Mouse (Mus musculus) hindbrain, embryonic 12.5 days (tissue): Measurements from ENCODE around the gene Nkx2-3. TPM values are rescaled to one million over a fixed set of nuclear protein-coding genes. Genes with fewer than 3 reads are reported as not detected.

Source experiments
- ATAC-seq: fragments of 200-750 bp; cut with Nextera tagmentation; 2 replicates; pipeline ENCODE4 v1.8.0; 2017; ENCODE audit warnings: moderate TSS enrichment; ENCODE audit not compliant: low FRiP score
- H3K27ac ChIP-seq: fragments of 300-500 bp; sonication (generic); 2 replicates; pipeline ENCODE4 v1.5.1; 2016; ENCODE audit warnings: mild to moderate bottlenecking
- H3K27me3 ChIP-seq: fragments of 300-500 bp; sonication (generic); 2 replicates; pipeline ENCODE4 v1.6.1; 2016; ENCODE audit warnings: mild to moderate bottlenecking
- H3K36me3 ChIP-seq: fragments of 300-500 bp; sonication (generic); 2 replicates; pipeline ENCODE4 v1.6.1; 2016; ENCODE audit warnings: mild to moderate bottlenecking
- H3K4me1 ChIP-seq: fragments of 300-500 bp; sonication (generic); 2 replicates; pipeline ENCODE4 v1.6.1; 2016
- H3K4me2 ChIP-seq: fragments of 300-500 bp; sonication (generic); replicated peaks from 2 replicates; pipeline ENCODE4 v1.6.1; 2016; ENCODE audit warnings: mild to moderate bottlenecking
- H3K4me3 ChIP-seq: fragments of 300-500 bp; sonication (generic); 2 replicates; pipeline ENCODE4 v1.5.1; 2016; ENCODE audit warnings: mild to moderate bottlenecking
- H3K9ac ChIP-seq: fragments of 300-500 bp; sonication (generic); 2 replicates; pipeline ENCODE4 v1.6.1; 2016; ENCODE audit warnings: mild to moderate bottlenecking, moderate library complexity
- H3K9me3 ChIP-seq: fragments of 300-500 bp; sonication (generic); replicated peaks from 2 replicates; pipeline ENCODE4 v1.6.1; 2016; ENCODE audit warnings: mild to moderate bottlenecking
- WGBS: fragments of 180-500 bp; shearing (Covaris S2); methylation state at CpG from one replicate; pipeline ENCODE4 v1.1.7; 2016; 5-methylcytosine and 5-hydroxymethylcytosine counted together
- polyA plus RNA-seq: library from polyadenylated mRNA; unstranded; fragments of >200 nt; fragmentation: Nextera tagmentation; extraction: Ambion mirVana; gene quantifications from 2 replicates; pipeline ENCODE4 v1.2.1, GENCODE M21; 2016

The Nkx2-3 gene
- 0.21 and 0.22 TPM in 2 replicates for polyA plus RNA-seq

DNA sequence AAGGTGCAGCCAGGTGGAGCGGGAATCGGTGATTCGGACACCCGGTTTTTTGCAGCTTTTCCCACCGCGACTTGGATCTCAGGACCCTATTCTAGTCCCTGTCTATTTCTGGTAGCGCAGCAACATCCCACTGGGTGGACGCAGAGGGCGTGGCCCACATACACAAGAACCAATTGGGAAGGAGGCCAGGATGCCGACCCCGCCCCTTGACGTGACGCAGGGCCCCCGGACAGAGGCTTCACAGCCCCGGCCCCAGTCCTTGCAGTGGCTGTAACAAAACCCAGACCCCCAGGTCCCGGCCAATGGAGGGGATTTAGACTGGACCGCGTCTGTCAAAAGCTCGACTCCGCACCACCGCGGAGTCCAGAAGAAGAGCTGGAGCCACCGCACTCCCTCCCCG is at the start of gene Nkx2-3:
Gene Nkx2-3 (plus strand): TSS at position 275 of the 400 bp plus-strand sequence.
- H3K4me3 ChIP-seq: peak within 1 kb of the TSS; percentile 20
- peak; percentile 59; the same call in 1 of the 2 replicates for ATAC-seq
- peaks cover 38% of the 10 kb centered on the region for H3K4me1 ChIP-seq
- WGBS: 1% methylated on average over 24 of the region's 24 CpGs
- H3K36me3 ChIP-seq: no peaks in the 10 kb centered on the region
- H3K9me3 ChIP-seq: no peaks in the 10 kb centered on the region
- H3K4me2 ChIP-seq: peak within 1 kb of the TSS; percentile 37
- peaks cover 86% of the 10 kb centered on the region for H3K27me3 ChIP-seq
- no peak within 1 kb of the TSS for H3K27ac ChIP-seq
- H3K9ac ChIP-seq: no peak within 1 kb of the TSS

DNA sequence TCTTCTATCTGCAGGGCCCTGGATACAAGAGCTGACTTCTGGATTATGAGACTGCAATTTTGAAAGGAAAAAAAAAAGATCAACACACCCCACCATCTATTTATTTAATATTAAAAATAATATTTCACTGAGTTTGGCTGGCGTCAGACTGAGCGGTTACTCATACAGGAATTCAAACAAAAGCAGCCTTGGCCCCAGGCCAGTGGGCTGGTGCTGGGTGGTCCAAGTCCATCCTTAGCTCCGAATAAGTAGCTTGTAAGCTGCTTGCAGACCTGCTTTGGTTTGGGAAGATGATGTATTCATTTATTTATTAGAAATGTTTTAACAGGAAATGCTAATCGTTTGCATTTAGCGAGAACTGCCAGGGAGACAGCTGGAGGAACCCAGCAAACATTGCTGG is 49.0 kb upstream of the Nkx2-3 start:
- Histone ChIP-seq H3K36me3 (no peaks in the 10 kb centered on the region), H3K4me1 (no peaks in the 10 kb centered on the region), H3K9me3 (no peaks in the 10 kb centered on the region), H3K27me3 (peaks cover 13% of the 10 kb centered on the region; the same call in 1 of the 2 replicates), H3K4me2 (no peak overlapping the region), H3K9ac (no peak overlapping the region), H3K4me3 (no peak overlapping the region), H3K27ac (no peak overlapping the region)
- ATAC-seq: no peak
- WGBS: 83% methylated on average over 5 of the region's 5 CpGs

DNA sequence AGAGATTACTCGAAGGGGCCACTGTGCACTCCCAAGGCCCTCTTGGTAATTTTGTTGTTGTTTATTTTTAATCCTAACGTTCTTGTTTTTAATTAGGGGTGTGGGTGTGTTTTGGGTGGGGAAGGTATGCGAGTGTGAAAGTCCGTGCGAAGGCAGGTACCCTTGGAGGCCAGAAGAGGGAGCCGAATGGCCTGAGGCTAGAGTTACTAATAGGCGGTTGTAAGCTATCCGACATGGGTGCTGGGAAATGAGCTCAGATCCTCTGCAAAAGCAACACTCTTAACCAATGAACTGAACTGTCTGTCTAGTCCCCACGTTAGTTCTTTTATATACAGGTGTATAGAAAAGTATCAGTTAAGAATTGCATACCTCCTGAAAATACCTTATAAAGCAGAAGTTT is 43.8 kb upstream of the Nkx2-3 start:
- Histone ChIP-seq H3K36me3 (no peaks in the 10 kb centered on the region), H3K4me3 (no peak overlapping the region), H3K27ac (no peak overlapping the region), H3K4me1 (peaks cover 7% of the 10 kb centered on the region; the same call in 1 of the 2 replicates), H3K4me2 (no peak overlapping the region), H3K9ac (no peak overlapping the region), H3K27me3 (peaks cover 43% of the 10 kb centered on the region), H3K9me3 (no peaks in the 10 kb centered on the region)
- WGBS: 51% methylated on average over 9 of the region's 9 CpGs
- no peak for ATAC-seq

DNA sequence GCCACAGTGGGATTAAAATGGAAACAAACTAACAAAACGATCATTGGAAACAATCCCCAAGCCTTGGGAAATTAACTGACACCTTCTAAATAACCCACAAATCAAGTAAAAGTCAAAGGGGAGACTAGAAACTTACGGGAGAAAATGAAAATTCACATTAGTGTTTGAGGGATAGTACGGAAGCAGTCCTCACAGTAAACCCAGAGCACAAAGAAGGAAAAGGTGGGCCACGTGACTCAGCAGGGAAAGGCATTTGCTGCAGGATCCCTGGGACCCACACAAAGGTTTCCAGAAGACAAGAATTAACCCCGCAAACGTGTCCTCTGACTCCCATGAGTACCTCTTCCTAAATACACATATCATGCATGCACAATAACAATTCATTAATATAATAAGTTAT is 43.0 kb upstream of the Nkx2-3 start:
- Histone ChIP-seq H3K36me3 (no peaks in the 10 kb centered on the region), H3K4me2 (no peak overlapping the region), H3K27ac (no peak overlapping the region), H3K27me3 (peaks cover 49% of the 10 kb centered on the region), H3K4me1 (peaks cover 7% of the 10 kb centered on the region; the same call in 1 of the 2 replicates), H3K9me3 (no peaks in the 10 kb centered on the region), H3K9ac (no peak overlapping the region), H3K4me3 (no peak overlapping the region)
- WGBS: 55% methylated on average over 6 of the region's 6 CpGs
- ATAC-seq: no peak

DNA sequence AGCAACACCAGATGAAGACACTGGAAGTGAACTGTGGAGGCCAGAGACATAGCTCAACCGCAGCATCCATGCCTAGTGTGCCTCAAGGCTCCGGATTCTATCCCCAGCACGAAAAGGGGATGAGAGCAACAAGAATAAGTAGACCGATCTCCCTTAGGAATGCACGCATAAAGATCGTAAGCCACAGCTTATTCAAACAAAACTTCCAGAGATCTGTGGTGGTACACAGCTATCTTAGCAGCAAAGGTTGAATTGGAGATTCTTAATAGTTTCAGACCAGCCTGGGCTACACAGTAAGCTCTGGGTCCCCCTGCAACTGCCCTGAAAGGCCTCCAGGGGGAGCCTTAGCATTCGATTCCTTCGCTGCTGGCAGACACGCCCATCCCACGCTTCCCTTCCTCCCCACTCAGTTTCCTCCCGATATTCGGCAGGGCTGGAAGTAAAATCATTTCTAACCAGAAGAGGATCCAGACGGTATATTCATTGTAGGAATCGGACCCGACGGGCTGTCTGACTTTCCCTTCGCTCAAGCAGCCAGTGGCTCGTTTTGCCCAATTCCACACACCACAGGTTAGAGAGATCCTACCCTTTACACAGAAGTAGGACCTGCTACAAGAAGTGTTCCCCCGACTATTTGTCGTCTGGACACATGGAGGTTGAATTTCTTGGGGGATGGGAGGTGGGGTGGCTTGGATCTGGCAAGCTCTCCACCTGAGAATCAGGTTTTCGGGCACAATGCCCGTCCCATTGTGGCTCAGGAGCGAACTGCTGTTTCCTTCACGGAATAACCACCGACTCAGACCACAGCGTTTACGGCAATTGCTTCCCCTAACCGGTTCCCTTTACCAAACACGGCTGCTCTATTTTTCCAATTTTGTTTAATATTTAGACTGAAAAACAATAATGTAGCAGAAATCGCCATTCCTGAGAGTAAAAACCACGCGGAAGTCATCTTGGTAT is 41.0 kb upstream of the Nkx2-3 start:
- H3K27ac ChIP-seq: no peak overlapping the region
- ATAC-seq: peak; percentile 67; the same call in 1 of the 2 replicates
- H3K27me3 ChIP-seq: peaks cover 54% of the 10 kb centered on the region
- WGBS: 14% methylated on average over 32 of the region's 32 CpGs
- no peaks in the 10 kb centered on the region for H3K36me3 ChIP-seq
- peak overlapping the region; percentile 36 for H3K4me3 ChIP-seq
- no peaks in the 10 kb centered on the region for H3K9me3 ChIP-seq
- peaks cover 7% of the 10 kb centered on the region; the same call in 1 of the 2 replicates for H3K4me1 ChIP-seq
- peak overlapping the region; percentile 81 for H3K4me2 ChIP-seq
- peak overlapping the region; percentile 45 for H3K9ac ChIP-seq

DNA sequence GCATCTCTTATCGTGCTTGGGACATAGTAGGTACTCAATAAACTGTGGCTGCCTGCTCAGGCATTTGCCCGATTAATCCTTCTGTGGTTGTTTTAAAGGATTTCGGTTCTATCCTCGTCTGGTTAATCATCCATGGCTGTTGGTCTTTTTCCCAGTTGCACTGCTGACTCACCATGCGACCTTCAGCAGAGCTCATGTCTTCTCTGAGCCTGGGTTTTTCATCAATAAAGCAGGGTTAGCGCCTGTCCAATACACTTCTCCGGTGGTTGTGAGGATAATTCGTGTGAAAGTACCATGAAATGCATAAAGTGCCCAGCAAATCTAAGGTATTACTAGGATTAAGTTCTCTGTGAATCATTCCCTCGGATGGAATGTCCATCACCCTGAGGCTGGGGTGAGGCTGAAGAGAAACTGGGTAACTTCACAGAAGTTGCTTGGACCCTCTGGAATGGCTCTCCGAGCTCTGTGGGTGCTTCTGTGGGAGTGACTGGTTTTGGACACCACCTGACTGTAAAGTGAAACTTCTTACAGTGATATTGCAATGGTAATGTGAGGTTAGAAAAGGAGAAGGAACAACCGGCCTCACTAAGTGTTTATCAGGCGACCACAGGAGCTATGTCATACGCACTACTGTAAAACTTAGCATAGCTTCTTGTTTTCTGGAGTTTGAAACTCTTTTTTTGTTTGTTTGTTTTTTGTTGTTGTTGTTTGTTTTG is 32.9 kb upstream of the Nkx2-3 start:
- no peak overlapping the region for H3K4me3 ChIP-seq
- H3K9ac ChIP-seq: no peak overlapping the region
- 83% methylated on average over 13 of the region's 13 CpGs for WGBS
- no peak overlapping the region for H3K4me2 ChIP-seq
- no peak for ATAC-seq
- peaks cover 58% of the 10 kb centered on the region for H3K27me3 ChIP-seq
- H3K27ac ChIP-seq: no peak overlapping the region
- H3K36me3 ChIP-seq: no peaks in the 10 kb centered on the region
- no peaks in the 10 kb centered on the region for H3K9me3 ChIP-seq
- no peaks in the 10 kb centered on the region for H3K4me1 ChIP-seq

DNA sequence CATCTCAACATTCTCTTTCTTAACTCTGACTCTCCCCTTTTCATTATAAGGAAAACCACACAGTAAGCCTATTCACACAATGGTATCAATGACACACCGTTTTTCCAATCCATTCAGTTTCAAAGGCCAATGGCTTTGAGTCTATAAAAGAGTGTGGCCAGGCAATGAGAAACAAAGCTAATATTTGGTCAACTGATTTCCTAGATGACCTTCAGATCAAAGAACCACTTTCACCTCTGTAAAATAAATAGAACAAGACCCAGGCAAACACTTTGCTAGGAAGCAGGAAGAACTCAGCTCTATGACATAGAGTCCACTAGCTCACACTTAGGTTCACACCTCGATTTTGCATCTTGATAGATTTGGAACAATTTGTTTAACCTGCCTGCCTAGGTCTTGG is 30.9 kb upstream of the Nkx2-3 start:
- ATAC-seq: no peak
- Histone ChIP-seq H3K36me3 (no peaks in the 10 kb centered on the region), H3K4me2 (no peak overlapping the region), H3K4me3 (no peak overlapping the region), H3K27ac (no peak overlapping the region), H3K4me1 (no peaks in the 10 kb centered on the region), H3K9ac (no peak overlapping the region), H3K9me3 (no peaks in the 10 kb centered on the region), H3K27me3 (peaks cover 70% of the 10 kb centered on the region)
- WGBS: 77% methylated on average over 2 of the region's 2 CpGs

DNA sequence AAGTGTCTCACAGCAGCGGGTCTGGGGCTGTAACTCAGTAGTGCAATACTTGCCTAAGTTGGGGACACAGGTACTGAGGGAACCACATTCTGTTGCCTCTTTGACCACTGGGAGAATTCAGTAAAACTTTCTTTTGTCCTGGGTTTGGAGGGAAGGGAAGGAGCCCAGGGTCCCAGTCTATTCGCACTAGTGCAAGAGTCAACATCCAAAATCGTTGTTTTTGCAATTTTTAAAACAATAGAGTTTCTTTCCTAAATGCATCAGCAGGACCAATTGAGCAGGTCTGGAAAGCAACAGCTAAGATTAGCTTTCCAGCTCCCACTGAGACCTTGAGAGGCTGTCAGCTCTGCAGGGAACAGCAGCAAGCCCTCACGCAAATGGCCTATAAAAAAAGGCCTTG is 28.9 kb upstream of the Nkx2-3 start:
- WGBS: 5% methylated on average over 4 of the region's 4 CpGs
- ATAC-seq: no peak

DNA sequence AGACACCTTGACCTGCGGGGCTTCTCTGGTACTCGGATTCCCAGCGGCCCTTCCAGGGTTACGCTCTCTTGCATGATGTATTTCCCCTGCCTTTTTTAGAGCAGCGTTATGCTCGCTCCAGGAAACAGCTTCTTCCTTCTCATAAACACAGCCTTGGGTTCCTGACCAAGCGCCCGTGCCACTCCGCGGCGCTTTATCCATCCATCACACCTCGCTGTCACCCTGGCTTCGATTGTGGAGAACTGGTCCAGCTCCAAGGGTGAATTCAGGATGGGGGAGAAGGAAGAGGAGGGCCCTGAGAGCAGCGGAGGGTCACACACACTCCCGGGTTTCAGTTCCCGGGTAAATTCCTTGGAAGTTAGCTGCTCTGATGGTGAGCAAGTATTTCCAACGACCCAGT is 28.5 kb upstream of the Nkx2-3 start:
- Histone ChIP-seq H3K27me3 (peaks cover 80% of the 10 kb centered on the region), H3K9me3 (no peaks in the 10 kb centered on the region), H3K4me3 (no peak overlapping the region), H3K4me1 (no peaks in the 10 kb centered on the region), H3K27ac (no peak overlapping the region), H3K36me3 (no peaks in the 10 kb centered on the region), H3K4me2 (no peak overlapping the region), H3K9ac (no peak overlapping the region)
- WGBS: 3% methylated on average over 17 of the region's 17 CpGs
- ATAC-seq: no peak

More for the DNA sequence above, 28.9 kb upstream of the Nkx2-3 start:
- H3K36me3 ChIP-seq: no peaks in the 10 kb centered on the region
- no peak overlapping the region for H3K4me3 ChIP-seq
- no peaks in the 10 kb centered on the region for H3K9me3 ChIP-seq
- peaks cover 80% of the 10 kb centered on the region for H3K27me3 ChIP-seq
- H3K4me1 ChIP-seq: no peaks in the 10 kb centered on the region
- no peak overlapping the region for H3K9ac ChIP-seq
- no peak overlapping the region for H3K27ac ChIP-seq
- H3K4me2 ChIP-seq: no peak overlapping the region

DNA sequence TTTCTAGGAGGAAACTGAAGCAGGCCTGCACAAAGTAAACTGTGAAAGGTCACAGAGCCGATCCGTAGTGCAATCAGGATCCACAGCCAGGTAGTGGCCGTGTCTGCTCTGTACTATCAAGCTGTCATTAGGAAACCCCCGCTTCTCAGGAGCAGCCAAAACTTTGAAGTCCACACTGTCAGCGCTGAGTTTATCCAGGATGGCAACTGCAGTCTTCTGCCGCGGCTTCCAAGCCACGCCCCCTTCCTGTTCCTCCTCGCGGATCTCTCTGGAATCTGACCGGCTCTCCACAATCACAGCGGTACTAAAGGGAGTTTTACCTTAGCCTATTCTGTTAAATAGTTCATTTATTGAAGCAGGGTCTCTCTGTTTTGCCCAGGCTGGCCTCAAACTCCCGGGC is 27.3 kb upstream of the Nkx2-3 start:
- Histone ChIP-seq H3K9ac (no peak overlapping the region), H3K4me2 (peak overlapping the region; percentile 27; the same call in 1 of the 2 replicates), H3K4me1 (no peaks in the 10 kb centered on the region), H3K4me3 (no peak overlapping the region), H3K27ac (no peak overlapping the region), H3K36me3 (no peaks in the 10 kb centered on the region), H3K27me3 (peaks cover 79% of the 10 kb centered on the region), H3K9me3 (no peaks in the 10 kb centered on the region)
- no peak for ATAC-seq
- WGBS: 2% methylated on average over 13 of the region's 13 CpGs

DNA sequence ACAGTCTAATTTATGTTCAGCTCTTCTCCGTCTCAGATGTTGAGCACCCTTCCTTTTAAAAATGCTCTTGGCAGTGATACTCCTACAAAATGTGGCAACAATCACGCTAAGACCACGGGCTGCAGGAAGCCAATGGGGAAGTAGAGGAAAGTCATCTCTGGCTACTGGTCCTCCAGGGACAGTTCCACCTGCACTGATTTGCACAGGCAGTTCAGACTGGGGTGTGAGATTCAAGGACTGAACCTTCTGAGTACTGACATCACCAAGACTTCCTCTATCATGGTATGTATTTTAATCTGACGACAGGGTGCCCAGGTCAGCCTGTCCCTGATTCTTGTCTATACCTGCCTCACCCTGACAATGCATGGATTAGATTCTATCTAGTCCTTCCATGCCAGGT is 20.1 kb upstream of the Nkx2-3 start:
- no peak overlapping the region for H3K4me2 ChIP-seq
- H3K9me3 ChIP-seq: peaks cover 5% of the 10 kb centered on the region; the same call in 1 of the 2 replicates
- ATAC-seq: no peak
- H3K36me3 ChIP-seq: no peaks in the 10 kb centered on the region
- no peak overlapping the region for H3K9ac ChIP-seq
- H3K27me3 ChIP-seq: peaks cover 81% of the 10 kb centered on the region
- 69% methylated on average over 4 of the region's 4 CpGs for WGBS
- H3K4me1 ChIP-seq: no peaks in the 10 kb centered on the region
- no peak overlapping the region for H3K27ac ChIP-seq
- no peak overlapping the region for H3K4me3 ChIP-seq

DNA sequence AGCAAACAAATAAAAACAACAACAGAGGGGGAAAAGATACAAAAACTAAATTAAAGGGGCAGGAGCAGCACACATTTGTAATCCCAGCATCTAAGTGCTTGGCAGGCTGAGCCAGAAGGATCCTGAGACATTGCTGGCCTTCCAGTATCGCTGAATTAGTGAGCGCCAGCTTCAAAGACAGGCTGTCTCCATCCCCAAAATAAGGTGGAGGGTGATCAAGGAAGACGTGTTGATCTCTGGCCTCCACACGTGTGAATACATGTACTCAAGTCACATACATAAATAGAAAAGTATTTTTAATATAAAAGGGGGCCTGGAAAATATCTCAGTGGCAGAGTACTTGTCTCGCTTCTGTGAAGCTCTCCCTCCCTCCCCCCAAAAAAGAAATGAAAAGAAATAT is 15.1 kb upstream of the Nkx2-3 start:
- H3K27me3 ChIP-seq: peaks cover 99% of the 10 kb centered on the region
- 0 out of 2 replicates have a peak, but pooled peaks cover 3% of the 10 kb centered on the region for H3K4me1 ChIP-seq
- no peaks in the 10 kb centered on the region for H3K36me3 ChIP-seq
- H3K9me3 ChIP-seq: no peaks in the 10 kb centered on the region
- H3K4me2 ChIP-seq: no peak overlapping the region
- 8% methylated on average over 5 of the region's 5 CpGs for WGBS
- no peak for ATAC-seq
- no peak overlapping the region for H3K4me3 ChIP-seq
- no peak overlapping the region for H3K27ac ChIP-seq
- no peak overlapping the region for H3K9ac ChIP-seq
